Mouse (Mus musculus) testis, adult 2 months (tissue): ENCODE measurements at regions not wholly inside any gene's neighbourhood (a gene's known extent, or its start where the extent isn't known, plus 50 kb on each side); places are given as distances from the start of the nearest gene placed in this dataset.

Source experiments
- H3K27ac ChIP-seq: fragments of 200-500 bp; 2 replicates; pipeline ENCODE4 v1.5.1; 2012; ENCODE audit warnings: low read depth, low read length; ENCODE audit not compliant: control insufficient read depth, insufficient read depth
- H3K27me3 ChIP-seq: fragments of 200-500 bp; 2 replicates; pipeline ENCODE4 v1.6.1; 2012; ENCODE audit warnings: mild to moderate bottlenecking, low read length, moderate library complexity; ENCODE audit not compliant: control insufficient read depth, insufficient read depth
- H3K36me3 ChIP-seq: fragments of 200-500 bp; 2 replicates; pipeline ENCODE4 v1.6.1; 2012; ENCODE audit warnings: mild to moderate bottlenecking, low read length; ENCODE audit not compliant: control insufficient read depth, insufficient read depth
- H3K4me1 ChIP-seq: fragments of 200-500 bp; 2 replicates; pipeline ENCODE4 v1.6.1; 2012; ENCODE audit warnings: low read length; ENCODE audit not compliant: control insufficient read depth, insufficient read depth
- H3K4me3 ChIP-seq: fragments of 200-500 bp; 2 replicates; pipeline ENCODE4 v1.5.1; 2012; ENCODE audit warnings: low read depth, mild to moderate bottlenecking, low read length, moderate library complexity, mixed read lengths; ENCODE audit not compliant: control insufficient read depth
- CTCF ChIP-seq: fragments of 200-500 bp; IDR thresholded peaks from 2 replicates; pipeline ENCODE4 v1.5.1; 2012; ENCODE audit warnings: low read depth, mild to moderate bottlenecking, inconsistent platforms, low read length, moderate library complexity; ENCODE audit not compliant: control insufficient read depth, insufficient read depth, insufficient replicate concordance
- POLR2A ChIP-seq: fragments of 200-500 bp; IDR thresholded peaks from 2 replicates; pipeline ENCODE4 v1.6.1; 2012; ENCODE audit warnings: low read depth, mild to moderate bottlenecking, inconsistent platforms, low read length, moderate library complexity; ENCODE audit not compliant: control insufficient read depth

GRCm38 (mm10) chr17:83933743-83934142, 86.0 kb upstream of the Haao start:
- Histone ChIP-seq H3K27me3 (no peaks in the 10 kb centered on the region), H3K4me3 (no peak overlapping the region), H3K27ac (no peak overlapping the region), H3K36me3 (no peaks in the 10 kb centered on the region), H3K4me1 (peaks cover 2% of the 10 kb centered on the region; the same call in 1 of the 2 replicates)
- no peak for TF ChIP-seq CTCF

DNA sequence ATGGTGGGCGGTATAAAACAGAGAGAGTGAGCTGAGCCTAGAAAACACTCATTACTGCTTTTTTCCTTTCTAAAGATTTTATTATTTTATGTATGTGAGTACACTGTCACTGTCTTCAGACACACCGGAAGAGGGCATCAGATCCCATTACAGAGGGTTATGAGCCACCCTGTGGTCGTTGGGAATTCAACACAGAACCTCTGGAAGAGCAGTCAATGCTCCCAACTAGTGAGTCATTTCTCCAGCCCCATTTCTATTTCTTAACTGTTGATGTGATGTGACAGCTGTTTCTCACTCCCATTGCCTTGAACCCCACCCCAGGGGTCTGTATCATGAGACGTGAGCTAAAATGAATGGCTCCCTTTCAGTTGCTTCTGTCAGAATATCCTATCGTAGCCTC, 82.6 kb upstream of the Haao start:
- no peaks in the 10 kb centered on the region for H3K4me1 ChIP-seq
- H3K27me3 ChIP-seq: no peaks in the 10 kb centered on the region
- no peak for TF ChIP-seq CTCF
- TF ChIP-seq POLR2A: no peak
- H3K27ac ChIP-seq: no peak overlapping the region
- no peak overlapping the region for H3K4me3 ChIP-seq
- H3K36me3 ChIP-seq: no peaks in the 10 kb centered on the region

DNA sequence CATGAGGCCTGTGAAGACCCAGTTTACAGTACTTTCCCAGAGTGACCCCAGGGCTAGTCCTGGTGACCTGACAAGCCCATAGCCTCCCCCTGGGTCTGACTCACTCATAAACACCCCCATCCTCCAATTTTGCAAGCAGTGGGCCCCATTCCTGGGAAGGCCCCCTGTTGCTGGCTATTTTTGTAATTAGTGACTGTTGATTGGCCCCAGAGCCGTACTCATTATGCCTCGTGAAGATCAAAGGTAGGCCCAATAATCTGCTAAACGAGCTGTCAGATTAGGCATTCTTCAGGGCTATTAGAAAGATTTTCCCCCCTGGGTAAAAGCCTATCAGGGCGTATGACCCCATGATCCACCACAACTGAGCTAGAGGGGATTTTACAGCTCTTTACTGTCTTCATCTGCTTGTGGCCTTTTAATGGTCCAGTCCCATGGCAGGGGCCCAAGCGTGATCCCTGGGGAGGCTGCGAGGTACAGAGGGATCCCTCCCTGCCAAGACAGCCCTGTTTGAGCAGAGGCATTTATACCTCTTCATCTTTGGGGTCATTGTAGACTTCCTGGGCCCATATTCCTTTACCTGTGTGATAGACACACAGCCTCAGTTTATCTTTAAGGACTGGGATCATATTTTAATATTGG, 80.1 kb upstream of the Haao start:
- Histone ChIP-seq H3K27me3 (no peaks in the 10 kb centered on the region), H3K36me3 (no peaks in the 10 kb centered on the region), H3K4me3 (no peak overlapping the region), H3K27ac (no peak overlapping the region), H3K4me1 (no peaks in the 10 kb centered on the region)
- no peak for TF ChIP-seq CTCF
- no peak for TF ChIP-seq POLR2A

DNA sequence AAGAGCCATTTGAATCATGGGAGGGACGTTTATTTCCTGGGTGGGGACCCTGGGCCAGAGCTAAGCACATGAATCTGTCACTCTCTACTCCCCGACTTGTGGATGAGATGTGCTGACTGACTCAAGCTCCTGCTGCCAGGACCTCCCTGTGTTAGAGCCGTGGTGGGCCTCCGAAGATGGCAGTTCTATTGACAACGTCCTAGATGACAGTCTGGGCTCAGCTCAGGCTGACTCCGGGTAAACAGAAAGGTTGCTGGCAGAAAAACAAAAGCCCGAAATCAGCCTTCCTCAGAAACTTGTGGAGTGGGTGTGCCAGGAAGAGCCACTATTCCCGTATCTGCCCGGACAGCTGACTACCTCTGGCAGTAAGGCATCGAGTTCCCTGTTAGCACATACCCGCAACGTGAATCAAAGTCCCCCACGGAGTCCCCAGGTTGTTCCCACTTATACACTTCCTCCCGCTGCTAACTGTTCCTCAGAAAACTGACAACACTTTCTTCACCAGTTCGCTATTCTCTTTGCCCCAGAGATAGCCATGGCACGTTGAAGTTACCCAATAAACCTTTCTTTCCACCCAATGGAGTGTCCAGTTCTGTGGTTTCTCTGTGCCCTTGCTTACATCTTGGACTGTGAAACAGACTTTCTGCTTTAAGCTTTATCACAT, 76.6 kb upstream of the Haao start:
- Histone ChIP-seq H3K36me3 (no peaks in the 10 kb centered on the region), H3K4me3 (no peak overlapping the region), H3K4me1 (no peaks in the 10 kb centered on the region), H3K27me3 (no peaks in the 10 kb centered on the region), H3K27ac (no peak overlapping the region)
- TF ChIP-seq POLR2A (no peak), CTCF (no peak)

GRCm38 (mm10) chr17:83920894-83921293, 73.1 kb upstream of the Haao start:
- TF ChIP-seq POLR2A: no peak
- TF ChIP-seq CTCF: no peak
- no peak overlapping the region for H3K4me3 ChIP-seq
- no peaks in the 10 kb centered on the region for H3K4me1 ChIP-seq
- H3K36me3 ChIP-seq: no peaks in the 10 kb centered on the region
- no peaks in the 10 kb centered on the region for H3K27me3 ChIP-seq
- no peak overlapping the region for H3K27ac ChIP-seq

DNA sequence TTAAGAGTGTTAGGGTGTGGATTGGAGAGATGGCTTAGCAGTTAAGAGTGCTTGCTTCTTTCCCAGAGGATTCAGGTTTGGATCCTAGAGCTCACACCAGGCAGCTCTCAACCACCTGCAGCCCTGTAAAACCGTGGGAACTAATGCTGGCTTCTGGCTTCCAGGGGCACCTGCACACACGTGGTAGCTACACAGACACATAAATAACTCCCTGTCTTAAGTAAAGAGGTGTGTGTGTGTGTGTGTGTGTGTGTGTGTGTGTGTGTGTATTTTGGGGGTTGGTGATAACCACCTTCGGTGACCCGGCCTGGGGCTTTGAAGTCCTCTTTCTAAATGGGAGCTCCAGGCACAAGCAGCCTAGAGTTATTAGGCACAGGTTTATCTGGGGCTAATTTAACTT, 72.5 kb upstream of the Haao start:
- Histone ChIP-seq H3K27ac (no peak overlapping the region), H3K4me3 (no peak overlapping the region), H3K4me1 (no peaks in the 10 kb centered on the region), H3K36me3 (no peaks in the 10 kb centered on the region), H3K27me3 (no peaks in the 10 kb centered on the region)
- TF ChIP-seq POLR2A (no peak), CTCF (no peak)

DNA sequence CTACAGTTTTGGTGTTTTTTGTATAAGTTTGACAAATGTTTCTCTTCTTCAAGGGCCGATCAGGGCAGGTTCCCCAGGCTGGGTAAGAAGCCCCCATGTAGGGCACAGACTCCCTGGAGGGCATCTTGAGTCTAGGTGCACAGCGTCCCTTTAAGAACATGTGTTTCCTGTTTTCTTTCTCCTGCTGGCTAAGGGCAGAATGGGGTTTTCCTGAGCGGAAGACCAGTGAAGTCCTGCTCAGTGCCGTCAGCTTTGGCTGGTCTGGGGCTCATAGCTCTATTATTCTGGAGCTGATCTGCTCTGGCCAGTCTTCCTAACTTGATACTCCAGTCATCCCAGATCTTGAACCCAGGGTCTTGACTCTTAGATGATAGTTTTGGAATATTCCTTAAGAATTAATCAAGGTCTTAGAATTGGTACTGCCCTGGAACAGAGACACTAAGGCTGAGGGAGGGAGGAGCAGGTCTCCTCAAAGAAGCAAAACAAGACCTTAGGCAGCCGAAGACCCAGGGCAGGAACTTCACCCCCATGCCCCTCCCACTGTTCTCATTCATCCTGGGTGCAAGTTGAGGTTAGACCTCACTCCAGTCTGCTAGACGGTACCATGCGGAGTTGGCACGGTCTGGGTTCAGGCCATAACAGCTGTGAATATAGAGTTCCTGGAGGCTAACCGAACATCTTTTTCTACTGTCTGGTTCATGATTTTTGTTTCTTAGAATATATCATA, 70.8 kb upstream of the Haao start:
- no peaks in the 10 kb centered on the region for H3K36me3 ChIP-seq
- H3K27ac ChIP-seq: no peak overlapping the region
- no peaks in the 10 kb centered on the region for H3K27me3 ChIP-seq
- no peaks in the 10 kb centered on the region for H3K4me1 ChIP-seq
- TF ChIP-seq CTCF: no peak
- TF ChIP-seq POLR2A: no peak
- H3K4me3 ChIP-seq: no peak overlapping the region
